Mouse (Mus musculus): ENCODE measurements around the gene Olfr370. TPM values are rescaled to one million over a fixed set of nuclear protein-coding genes. Genes with fewer than 3 reads are reported as not detected.
"Not testable (repeated sequence)": the region's sequence is repeated elsewhere in the genome, so short reads cannot be mapped to it uniquely, and the experiment has no call there.

Gene Olfr370
- not detected in 2 replicates for polyA plus RNA-seq (2014; fragmentation: Nextera tagmentation; extraction: Ambion mirVana)

- no peak for ATAC-seq (replicated peaks; ENCODE audit: insufficient number of reproducible peaks, low FRiP score, low TSS enrichment, low read depth)
- Histone ChIP-seq H3K4me1 (ENCODE audit: control insufficient read depth, insufficient read depth, low read length) (no peaks in the 10 kb centered on the region), H3K4me3 (ENCODE audit: low read depth, low read length) (no peak within 1 kb of the TSS), H3K27ac (replicated peaks; ENCODE audit: low read depth, low read length) (no peak within 1 kb of the TSS), H3K4me2 (ENCODE audit: low read depth, low read length) (no peak within 1 kb of the TSS), H3K36me3 (replicated peaks; ENCODE audit: control insufficient read depth, insufficient read depth, low read depth, low read length) (no peaks in the 10 kb centered on the region), H3K9ac (replicated peaks; ENCODE audit: low read length) (no peak within 1 kb of the TSS), H3K9me3 (replicated peaks; ENCODE audit: control insufficient read depth, low read length) (no peaks in the 10 kb centered on the region), H3K27me3 (ENCODE audit: control insufficient read depth, insufficient read depth, low read length) (no peaks in the 10 kb centered on the region)
- WGBS, result 74% methylated on average over 3 of the region's 3 CpGs
- DNase-seq (ENCODE audit: low spot score), result no peak
These were observed at the start of gene Olfr370 for GRCm38 (mm10) chr8:83535736-83536135. Gene Olfr370 (plus strand): TSS chr8:83535780.

GRCm38 (mm10) chr8:83511696-83512095 is 23.9 kb upstream of the Olfr370 start:
- no peak overlapping the region for H3K9ac ChIP-seq (replicated peaks; ENCODE audit: low read length)
- H3K4me1 ChIP-seq (ENCODE audit: control insufficient read depth, insufficient read depth, low read length), result no peaks in the 10 kb centered on the region
- H3K36me3 ChIP-seq (replicated peaks; ENCODE audit: control insufficient read depth, insufficient read depth, low read depth, low read length), result no peaks in the 10 kb centered on the region
- H3K27ac ChIP-seq (replicated peaks; ENCODE audit: low read depth, low read length), result no peak overlapping the region
- no peak for DNase-seq (ENCODE audit: low spot score)
- H3K9me3 ChIP-seq (replicated peaks; ENCODE audit: control insufficient read depth, low read length), result no peaks in the 10 kb centered on the region
- no peak overlapping the region for H3K4me2 ChIP-seq (ENCODE audit: low read depth, low read length)
- 82% methylated on average over 3 of the region's 3 CpGs for WGBS
- no peak overlapping the region for H3K4me3 ChIP-seq (ENCODE audit: low read depth, low read length)
- no peak for ATAC-seq (replicated peaks; ENCODE audit: insufficient number of reproducible peaks, low FRiP score, low TSS enrichment, low read depth)
- no peaks in the 10 kb centered on the region for H3K27me3 ChIP-seq (ENCODE audit: control insufficient read depth, insufficient read depth, low read length)

- no peaks in the 10 kb centered on the region for H3K9me3 ChIP-seq (replicated peaks; ENCODE audit: control insufficient read depth, low read length)
- DNase-seq (ENCODE audit: low spot score) (no peak), ATAC-seq (replicated peaks; ENCODE audit: insufficient number of reproducible peaks, low FRiP score, low TSS enrichment, low read depth) (no peak)
- no peak overlapping the region for H3K9ac ChIP-seq (replicated peaks; ENCODE audit: low read length)
- H3K27me3 ChIP-seq (ENCODE audit: control insufficient read depth, insufficient read depth, low read length), result no peaks in the 10 kb centered on the region
- no peak overlapping the region for H3K27ac ChIP-seq (replicated peaks; ENCODE audit: low read depth, low read length)
- no peaks in the 10 kb centered on the region for H3K4me1 ChIP-seq (ENCODE audit: control insufficient read depth, insufficient read depth, low read length)
- H3K4me2 ChIP-seq (ENCODE audit: low read depth, low read length), result no peak overlapping the region
- 77% methylated on average over 3 of the region's 3 CpGs for WGBS
- no peaks in the 10 kb centered on the region for H3K36me3 ChIP-seq (replicated peaks; ENCODE audit: control insufficient read depth, insufficient read depth, low read depth, low read length)
- no peak overlapping the region for H3K4me3 ChIP-seq (ENCODE audit: low read depth, low read length)
These were observed 15.1 kb upstream of the Olfr370 start for GRCm38 (mm10) chr8:83520432-83520831.

GRCm38 (mm10) chr8:83520907-83521306 is 14.7 kb upstream of the Olfr370 start:
- WGBS, result 79% methylated on average over 3 of the region's 3 CpGs
- H3K4me1 ChIP-seq (ENCODE audit: control insufficient read depth, insufficient read depth, low read length); DNase-seq (ENCODE audit: low spot score); H3K36me3 ChIP-seq (replicated peaks; ENCODE audit: control insufficient read depth, insufficient read depth, low read depth, low read length); H3K9ac ChIP-seq (replicated peaks; ENCODE audit: low read length); H3K27ac ChIP-seq (replicated peaks; ENCODE audit: low read depth, low read length); H3K4me2 ChIP-seq (ENCODE audit: low read depth, low read length); ATAC-seq (replicated peaks; ENCODE audit: insufficient number of reproducible peaks, low FRiP score, low TSS enrichment, low read depth); H3K27me3 ChIP-seq (ENCODE audit: control insufficient read depth, insufficient read depth, low read length); H3K4me3 ChIP-seq (ENCODE audit: low read depth, low read length); H3K9me3 ChIP-seq (replicated peaks; ENCODE audit: control insufficient read depth, low read length): not testable (repeated sequence)

GRCm38 (mm10) chr8:83521310-83521709 is 14.3 kb upstream of the Olfr370 start:
- Histone ChIP-seq H3K4me2 (ENCODE audit: low read depth, low read length) (no peak overlapping the region), H3K4me1 (ENCODE audit: control insufficient read depth, insufficient read depth, low read length) (no peaks in the 10 kb centered on the region), H3K9ac (replicated peaks; ENCODE audit: low read length) (no peak overlapping the region), H3K4me3 (ENCODE audit: low read depth, low read length) (no peak overlapping the region), H3K27ac (replicated peaks; ENCODE audit: low read depth, low read length) (no peak overlapping the region), H3K36me3 (replicated peaks; ENCODE audit: control insufficient read depth, insufficient read depth, low read depth, low read length) (no peaks in the 10 kb centered on the region), H3K27me3 (ENCODE audit: control insufficient read depth, insufficient read depth, low read length) (no peaks in the 10 kb centered on the region), H3K9me3 (replicated peaks; ENCODE audit: control insufficient read depth, low read length) (no peaks in the 10 kb centered on the region)
- 23% methylated on average over 1 of the region's 1 CpGs for WGBS
- no peak for ATAC-seq (replicated peaks; ENCODE audit: insufficient number of reproducible peaks, low FRiP score, low TSS enrichment, low read depth)
- DNase-seq (ENCODE audit: low spot score), result no peak

GRCm38 (mm10) chr8:83534802-83535201 is 778 bp upstream of the Olfr370 start:
- Histone ChIP-seq H3K36me3 (replicated peaks; ENCODE audit: control insufficient read depth, insufficient read depth, low read depth, low read length) (no peaks in the 10 kb centered on the region), H3K4me1 (ENCODE audit: control insufficient read depth, insufficient read depth, low read length) (no peaks in the 10 kb centered on the region), H3K9me3 (replicated peaks; ENCODE audit: control insufficient read depth, low read length) (no peaks in the 10 kb centered on the region), H3K4me3 (ENCODE audit: low read depth, low read length) (no peak overlapping the region), H3K27me3 (ENCODE audit: control insufficient read depth, insufficient read depth, low read length) (no peaks in the 10 kb centered on the region), H3K27ac (replicated peaks; ENCODE audit: low read depth, low read length) (no peak overlapping the region), H3K9ac (replicated peaks; ENCODE audit: low read length) (no peak overlapping the region), H3K4me2 (ENCODE audit: low read depth, low read length) (no peak overlapping the region)
- DNase-seq (ENCODE audit: low spot score) (no peak), ATAC-seq (replicated peaks; ENCODE audit: insufficient number of reproducible peaks, low FRiP score, low TSS enrichment, low read depth) (no peak)
- 86% methylated on average over 2 of the region's 2 CpGs for WGBS

- no peak overlapping the region for H3K4me3 ChIP-seq (ENCODE audit: low read depth, low read length)
- no peaks in the 10 kb centered on the region for H3K4me1 ChIP-seq (ENCODE audit: control insufficient read depth, insufficient read depth, low read length)
- no peaks in the 10 kb centered on the region for H3K9me3 ChIP-seq (replicated peaks; ENCODE audit: control insufficient read depth, low read length)
- H3K27me3 ChIP-seq (ENCODE audit: control insufficient read depth, insufficient read depth, low read length), result no peaks in the 10 kb centered on the region
- WGBS, result 75% methylated on average over 3 of the region's 3 CpGs
- H3K36me3 ChIP-seq (replicated peaks; ENCODE audit: control insufficient read depth, insufficient read depth, low read depth, low read length), result no peaks in the 10 kb centered on the region
- H3K27ac ChIP-seq (replicated peaks; ENCODE audit: low read depth, low read length), result no peak overlapping the region
- H3K9ac ChIP-seq (replicated peaks; ENCODE audit: low read length), result no peak overlapping the region
- no peak overlapping the region for H3K4me2 ChIP-seq (ENCODE audit: low read depth, low read length)
- DNase-seq (ENCODE audit: low spot score), result no peak
- no peak for ATAC-seq (replicated peaks; ENCODE audit: insufficient number of reproducible peaks, low FRiP score, low TSS enrichment, low read depth)
These were observed 27.1 kb downstream of the Olfr370 start for GRCm38 (mm10) chr8:83562669-83563068.

GRCm38 (mm10) chr8:83563246-83563645 is 27.7 kb downstream of the Olfr370 start:
- H3K4me3 ChIP-seq (ENCODE audit: low read depth, low read length), result no peak overlapping the region
- H3K36me3 ChIP-seq (replicated peaks; ENCODE audit: control insufficient read depth, insufficient read depth, low read depth, low read length), result no peaks in the 10 kb centered on the region
- no peak overlapping the region for H3K4me2 ChIP-seq (ENCODE audit: low read depth, low read length)
- no peak overlapping the region for H3K27ac ChIP-seq (replicated peaks; ENCODE audit: low read depth, low read length)
- H3K9me3 ChIP-seq (replicated peaks; ENCODE audit: control insufficient read depth, low read length), result no peaks in the 10 kb centered on the region
- WGBS, result 79% methylated on average over 4 of the region's 4 CpGs
- ATAC-seq (replicated peaks; ENCODE audit: insufficient number of reproducible peaks, low FRiP score, low TSS enrichment, low read depth) (no peak), DNase-seq (ENCODE audit: low spot score) (no peak)
- H3K4me1 ChIP-seq (ENCODE audit: control insufficient read depth, insufficient read depth, low read length), result no peaks in the 10 kb centered on the region
- H3K9ac ChIP-seq (replicated peaks; ENCODE audit: low read length), result no peak overlapping the region
- no peaks in the 10 kb centered on the region for H3K27me3 ChIP-seq (ENCODE audit: control insufficient read depth, insufficient read depth, low read length)

Data from embryonic facial prominence, embryonic 11.5 days (tissue).